Mouse (Mus musculus) heart, postnatal 0 days (tissue): Measurements from ENCODE around the gene Lgals7. TPM values are rescaled to one million over a fixed set of nuclear protein-coding genes. Genes with fewer than 3 reads are reported as not detected.

ENCODE experiments used
- ATAC-seq: fragments of 200-750 bp; cut with Nextera tagmentation; 2 replicates; pipeline ENCODE4 v1.8.0; 2017; ENCODE audit warnings: low read depth, moderate number of reproducible peaks, moderate library complexity; ENCODE audit not compliant: insufficient read depth
- DNase-seq: peaks from one replicate; pipeline ENCODE4 v3.0.0-alpha.2; 2016; ENCODE audit warnings: low spot score
- H3K27ac ChIP-seq: fragments of 300-500 bp; sonication (generic); 2 replicates; pipeline ENCODE4 v1.5.1; 2014; ENCODE audit warnings: low read depth, mild to moderate bottlenecking
- H3K27me3 ChIP-seq: fragments of 300-500 bp; sonication (generic); 2 replicates; pipeline ENCODE4 v1.6.1; 2014; ENCODE audit warnings: low read length, mixed read lengths; ENCODE audit not compliant: control insufficient read depth, insufficient read depth
- H3K36me3 ChIP-seq: fragments of 300-500 bp; sonication (generic); replicated peaks from 2 replicates; pipeline ENCODE4 v1.6.1; 2014; ENCODE audit warnings: low read length, mixed read lengths; ENCODE audit not compliant: control insufficient read depth, insufficient read depth
- H3K4me1 ChIP-seq: fragments of 300-500 bp; sonication (generic); 2 replicates; pipeline ENCODE4 v1.6.1; 2014; ENCODE audit warnings: antibody characterized with exemption; ENCODE audit not compliant: control insufficient read depth, insufficient read depth
- H3K4me2 ChIP-seq: fragments of 300-500 bp; sonication (generic); 2 replicates; pipeline ENCODE4 v1.6.1; 2014; ENCODE audit warnings: low read depth, mild to moderate bottlenecking, low read length, moderate library complexity
- H3K4me3 ChIP-seq: fragments of 300-500 bp; sonication (generic); 2 replicates; pipeline ENCODE4 v1.5.1; 2014; ENCODE audit warnings: low read depth, low read length
- H3K9ac ChIP-seq: fragments of 300-500 bp; sonication (generic); replicated peaks from 2 replicates; pipeline ENCODE4 v1.6.1; 2014; ENCODE audit warnings: low read depth, low read length, mixed read lengths
- H3K9me3 ChIP-seq: fragments of 300-500 bp; sonication (generic); replicated peaks from 2 replicates; pipeline ENCODE4 v1.6.1; 2016; ENCODE audit warnings: low read length; ENCODE audit not compliant: control insufficient read depth
- CTCF ChIP-seq: IDR thresholded peaks from 2 replicates; pipeline ENCODE4 v1.5.1; 2016; ENCODE audit warnings: antibody characterized with exemption, control low read depth, low read depth
- EP300 ChIP-seq: IDR thresholded peaks from 2 replicates; pipeline ENCODE4 v1.6.1; 2016; ENCODE audit warnings: antibody characterized with exemption, low read depth
- WGBS: fragments of 180-500 bp; shearing (Covaris S2); extraction: QIAGEN DNeasy Blood & Tissue Kit; methylation state at CpG from one replicate; pipeline ENCODE4 v1.1.7; 2014; 5-methylcytosine and 5-hydroxymethylcytosine counted together
- polyA plus RNA-seq: library from polyadenylated mRNA; unstranded; fragments of >200 nt; fragmentation: Nextera tagmentation; extraction: Ambion mirVana; gene quantifications from 2 replicates; pipeline ENCODE4 v1.2.1, GENCODE M21; 2015
- total RNA-seq: library from RNA; depleted of rRNA; stranded (reverse); fragments of >200 nt; gene quantifications from 2 replicates; pipeline ENCODE4 v1.2.3, GENCODE M21; 2014; ENCODE audit warnings: low replicate concordance

Gene Lgals7
- total and polyA plus RNA-seq, 2 experiments from 2014 or later = 2.2 TPM; not detected in 1

- H3K4me1 ChIP-seq = peaks cover 19% of the 10 kb centered on the region
- H3K9ac ChIP-seq = peak overlapping the region; percentile 74
- no peaks in the 10 kb centered on the region for H3K9me3 ChIP-seq
- peak; percentile 8; the same call in 1 of the 2 replicates for ATAC-seq
- H3K27ac ChIP-seq = peak overlapping the region; percentile 94
- H3K36me3 ChIP-seq = peaks cover 36% of the 10 kb centered on the region
- no peaks in the 10 kb centered on the region for H3K27me3 ChIP-seq
- peak overlapping the region; percentile 54 for H3K4me3 ChIP-seq
- 29% methylated on average over 11 of the region's 11 CpGs for WGBS
- peak overlapping the region; percentile 60 for H3K4me2 ChIP-seq
- DNase-seq = no peak
- TF ChIP-seq CTCF (no peak), EP300 (no peak)
Measured at GRCm38 (mm10) chr7:28825686-28826401, 37.8 kb upstream of the Lgals7 start.

- TF ChIP-seq CTCF = no peak
- no peak for TF ChIP-seq EP300
- peaks cover 36% of the 10 kb centered on the region for H3K36me3 ChIP-seq
- H3K27ac ChIP-seq = peak overlapping the region; percentile 94
- 0 out of 2 replicates have a peak overlapping the region, but pooled peaks have one; percentile 74 for H3K9ac ChIP-seq
- H3K4me3 ChIP-seq = peak overlapping the region; percentile 54; the same call in 1 of the 2 replicates
- H3K27me3 ChIP-seq = no peaks in the 10 kb centered on the region
- ATAC-seq (no peak), DNase-seq (no peak)
- peak overlapping the region; percentile 60 for H3K4me2 ChIP-seq
- WGBS = 88% methylated on average over 7 of the region's 7 CpGs
- peaks cover 24% of the 10 kb centered on the region for H3K4me1 ChIP-seq
- H3K9me3 ChIP-seq = no peaks in the 10 kb centered on the region
Measured at GRCm38 (mm10) chr7:28826402-28826772, 37.3 kb upstream of the Lgals7 start.

- no peak overlapping the region for H3K4me3 ChIP-seq
- H3K27ac ChIP-seq = peak overlapping the region; percentile 44; the same call in 1 of the 2 replicates
- peaks cover 25% of the 10 kb centered on the region for H3K4me1 ChIP-seq
- H3K9me3 ChIP-seq = no peaks in the 10 kb centered on the region
- TF ChIP-seq CTCF (no peak), EP300 (no peak)
- H3K36me3 ChIP-seq = peaks cover 36% of the 10 kb centered on the region
- no peak overlapping the region for H3K4me2 ChIP-seq
- no peak for ATAC-seq
- no peak overlapping the region for H3K9ac ChIP-seq
- no peaks in the 10 kb centered on the region for H3K27me3 ChIP-seq
- no peak for DNase-seq
- WGBS = 39% methylated on average over 3 of the region's 3 CpGs
Measured at GRCm38 (mm10) chr7:28827338-28827737, 36.3 kb upstream of the Lgals7 start.

GRCm38 (mm10) chr7:28829821-28830220, 33.8 kb upstream of the Lgals7 start:
- Histone ChIP-seq H3K9me3 (no peaks in the 10 kb centered on the region), H3K27me3 (no peaks in the 10 kb centered on the region), H3K36me3 (peaks cover 30% of the 10 kb centered on the region), H3K4me3 (no peak overlapping the region), H3K9ac (no peak overlapping the region), H3K27ac (no peak overlapping the region), H3K4me2 (no peak overlapping the region), H3K4me1 (peaks cover 20% of the 10 kb centered on the region)
- ATAC-seq (no peak), DNase-seq (no peak)
- TF ChIP-seq CTCF (no peak), EP300 (no peak)
- 84% methylated on average over 8 of the region's 8 CpGs for WGBS

GRCm38 (mm10) chr7:28830981-28831380, 32.7 kb upstream of the Lgals7 start:
- TF ChIP-seq CTCF = no peak
- no peak overlapping the region for H3K4me2 ChIP-seq
- H3K4me3 ChIP-seq = no peak overlapping the region
- H3K36me3 ChIP-seq = peaks cover 30% of the 10 kb centered on the region
- H3K4me1 ChIP-seq = peaks cover 20% of the 10 kb centered on the region
- no peaks in the 10 kb centered on the region for H3K27me3 ChIP-seq
- H3K9me3 ChIP-seq = no peaks in the 10 kb centered on the region
- H3K27ac ChIP-seq = peak overlapping the region; percentile 36
- WGBS = 53% methylated on average over 5 of the region's 5 CpGs
- peak; percentile 44 for ATAC-seq
- no peak overlapping the region for H3K9ac ChIP-seq
- DNase-seq = no peak
